Mouse (Mus musculus) MEL (cell line): ENCODE data around the gene Gm44973. TPM values are rescaled to one million over a fixed set of nuclear protein-coding genes. Genes with fewer than 3 reads are reported as not detected.

ENCODE experiments used
- DNase-seq: peaks from one replicate; pipeline ENCODE4 v3.0.0; 2011; ENCODE audit warnings: low read depth, low spot score
- H3K27ac ChIP-seq: 2 replicates; pipeline ENCODE4 v1.5.1; 2012; ENCODE audit warnings: low read depth, mild to moderate bottlenecking, control low read depth, low read length, moderate library complexity; ENCODE audit not compliant: control insufficient read depth
- H3K27me3 ChIP-seq, 2 experiments: fragments of 150-350 bp in 1 of 2; sonication (generic) in 1 of 2; 2 replicates each; pipeline ENCODE4 v1.6.1; 2012; ENCODE audit warnings: low read length in 2 of 2, mild to moderate bottlenecking in 2 of 2, improper control_type of control experiment in 1 of 2, moderate library complexity in 1 of 2; ENCODE audit not compliant: insufficient read depth in 2 of 2, control insufficient read depth in 1 of 2
- H3K36me3 ChIP-seq, 2 experiments: 2 replicates each; pipeline ENCODE4 v1.6.1; 2012 to 2014; ENCODE audit warnings: low read length in 2 of 2, improper control_type of control experiment in 1 of 2, inconsistent platforms in 1 of 2, mild to moderate bottlenecking in 1 of 2; ENCODE audit not compliant: insufficient read depth in 2 of 2, control insufficient read depth in 1 of 2
- H3K4me1 ChIP-seq, 2 experiments: fragments of 150-350 bp in 1 of 2; sonication (generic) in 1 of 2; 2 replicates each; pipeline ENCODE4 v1.6.1; 2012; ENCODE audit warnings: low read length in 2 of 2, improper control_type of control experiment in 1 of 2, mild to moderate bottlenecking in 1 of 2; ENCODE audit not compliant: insufficient read depth in 2 of 2, control insufficient read depth in 1 of 2
- H3K4me3 ChIP-seq, 2 experiments: fragments of 150-350 bp in 1 of 2; sonication (generic) in 1 of 2; 2 replicates each; pipeline ENCODE4 v1.5.1; 2012; ENCODE audit warnings: low read depth in 2 of 2, low read length in 2 of 2, mild to moderate bottlenecking in 2 of 2, moderate library complexity in 2 of 2, control low read depth in 1 of 2, improper control_type of control experiment in 1 of 2; ENCODE audit not compliant: control insufficient read depth in 1 of 2, insufficient read depth in 1 of 2
- H3K79me2 ChIP-seq: 2 replicates; pipeline ENCODE4 v1.6.1; 2012; ENCODE audit warnings: mild to moderate bottlenecking, low read length, moderate library complexity; ENCODE audit not compliant: control insufficient read depth, poor library complexity, insufficient read depth
- H3K9ac ChIP-seq: 2 replicates; pipeline ENCODE4 v1.6.1; 2012; ENCODE audit warnings: low read depth, mild to moderate bottlenecking, control low read depth, low read length, moderate library complexity; ENCODE audit not compliant: control insufficient read depth, poor library complexity, severe bottlenecking
- H3K9me3 ChIP-seq: fragments of 150-350 bp; sonication (generic); replicated peaks from 2 replicates; pipeline ENCODE4 v1.6.1; 2012; ENCODE audit warnings: mild to moderate bottlenecking, low read length, improper control_type of control experiment, moderate library complexity; ENCODE audit not compliant: insufficient read depth
- CHD1 ChIP-seq: IDR thresholded peaks from 2 replicates; pipeline ENCODE4 v1.6.1; 2012; ENCODE audit warnings: low read depth, mild to moderate bottlenecking, inconsistent platforms, low read length, improper control_type of control experiment
- E2F4 ChIP-seq: IDR thresholded peaks from 2 replicates; pipeline ENCODE4 v1.6.1; 2011; ENCODE audit warnings: low read depth, low read length, improper control_type of control experiment, borderline replicate concordance
- ETS1 ChIP-seq: IDR thresholded peaks from 2 replicates; pipeline ENCODE4 v1.6.1; 2012; ENCODE audit warnings: low read depth, mild to moderate bottlenecking, inconsistent platforms, low read length, improper control_type of control experiment, moderate library complexity
- GABPA ChIP-seq: IDR thresholded peaks from 2 replicates; pipeline ENCODE4 v1.6.1; 2012; ENCODE audit warnings: low read depth, mild to moderate bottlenecking, inconsistent platforms, low read length, improper control_type of control experiment, moderate library complexity
- JUND ChIP-seq: IDR thresholded peaks from 2 replicates; pipeline ENCODE4 v1.6.1; 2011; ENCODE audit warnings: low read depth, mild to moderate bottlenecking, improper control_type of control experiment, low read length
- KAT2A ChIP-seq: conservative IDR thresholded peaks from 2 replicates; pipeline ENCODE4 v1.6.1; 2012; ENCODE audit warnings: low read depth, low read length, improper control_type of control experiment, inconsistent platforms
- MAFK ChIP-seq: IDR thresholded peaks from 2 replicates; pipeline ENCODE4 v1.6.1; 2011; ENCODE audit warnings: low read depth, mild to moderate bottlenecking, low read length, improper control_type of control experiment, borderline replicate concordance
- MAX ChIP-seq: IDR thresholded peaks from 2 replicates; pipeline ENCODE4 v1.6.1; 2011; ENCODE audit warnings: low read length, improper control_type of control experiment
- MAZ ChIP-seq: IDR thresholded peaks from 2 replicates; pipeline ENCODE4 v1.6.1; 2012; ENCODE audit warnings: low read depth, mild to moderate bottlenecking, inconsistent platforms, low read length, improper control_type of control experiment
- MEF2A ChIP-seq: IDR thresholded peaks from 2 replicates; pipeline ENCODE4 v1.6.1; 2014; ENCODE audit warnings: low read depth, mild to moderate bottlenecking, inconsistent platforms, low read length, improper control_type of control experiment; ENCODE audit not compliant: poor library complexity, insufficient replicate concordance, severe bottlenecking; ENCODE audit errors: extremely low read depth
- MXI1 ChIP-seq: IDR thresholded peaks from 2 replicates; pipeline ENCODE4 v1.6.1; 2011; ENCODE audit warnings: mild to moderate bottlenecking, low read depth, low read length, improper control_type of control experiment
- MYB ChIP-seq: IDR thresholded peaks from 2 replicates; pipeline ENCODE4 v1.6.1; 2011; ENCODE audit warnings: mild to moderate bottlenecking, low read depth, low read length, improper control_type of control experiment
- POLR2AphosphoS5 ChIP-seq: IDR thresholded peaks from 2 replicates; pipeline ENCODE4 v1.6.1; 2012; ENCODE audit warnings: low read depth, borderline replicate concordance, mild to moderate bottlenecking, inconsistent platforms, low read length, moderate library complexity, mixed read lengths
- SIN3A ChIP-seq: IDR thresholded peaks from 2 replicates; pipeline ENCODE4 v1.6.1; 2012; ENCODE audit warnings: low read length, improper control_type of control experiment, inconsistent platforms
- TCF12 ChIP-seq: IDR thresholded peaks from 2 replicates; pipeline ENCODE4 v1.6.1; 2014; ENCODE audit warnings: low read depth, mild to moderate bottlenecking, inconsistent platforms, low read length, improper control_type of control experiment, moderate library complexity
- USF1 ChIP-seq: IDR thresholded peaks from 2 replicates; pipeline ENCODE4 v1.6.1; 2014; ENCODE audit warnings: low read depth, mild to moderate bottlenecking, inconsistent platforms, low read length, improper control_type of control experiment, moderate library complexity
- USF2 ChIP-seq, 2 experiments: IDR thresholded peaks; 2 replicates each; pipeline ENCODE4 v1.6.1; 2011 to 2012; ENCODE audit warnings: improper control_type of control experiment in 2 of 2, low read length in 2 of 2, borderline replicate concordance in 1 of 2, inconsistent platforms in 1 of 2, low read depth in 1 of 2, mild to moderate bottlenecking in 1 of 2; ENCODE audit not compliant: insufficient read depth in 1 of 2
- ZC3H11A ChIP-seq: IDR thresholded peaks from 2 replicates; pipeline ENCODE4 v1.6.1; 2012; ENCODE audit warnings: low read depth, mild to moderate bottlenecking, inconsistent platforms, low read length, improper control_type of control experiment
- ZKSCAN1 ChIP-seq: IDR thresholded peaks from 2 replicates; pipeline ENCODE4 v1.6.1; 2012; ENCODE audit warnings: low read depth, mild to moderate bottlenecking, inconsistent platforms, low read length, improper control_type of control experiment, moderate library complexity
- polyA plus RNA-seq, 2 experiments: library from polyadenylated mRNA; stranded (reverse) in 1 of 2; unstranded in 1 of 2; fragments of >175 nt in 1 of 2; fragments of >200 nt in 1 of 2; gene quantifications; 2 replicates each; pipeline versions ENCODE4 v1.2.1 to v1.2.4; 2012; ENCODE audit warnings: low replicate concordance in 2 of 2, low read depth in 1 of 2; ENCODE audit not compliant: insufficient read length in 2 of 2, insufficient read depth in 1 of 2, missing spikeins in 1 of 2
- total RNA-seq: library from RNA; depleted of rRNA; stranded (reverse); fragments of 300-350 nt; gene quantifications from 2 replicates; pipeline ENCODE4 v1.2.3, GENCODE M21; 2012

Gene Gm44973
- total and polyA plus RNA-seq, 3 experiments, result 7.9 TPM; not detected in 2

DNA sequence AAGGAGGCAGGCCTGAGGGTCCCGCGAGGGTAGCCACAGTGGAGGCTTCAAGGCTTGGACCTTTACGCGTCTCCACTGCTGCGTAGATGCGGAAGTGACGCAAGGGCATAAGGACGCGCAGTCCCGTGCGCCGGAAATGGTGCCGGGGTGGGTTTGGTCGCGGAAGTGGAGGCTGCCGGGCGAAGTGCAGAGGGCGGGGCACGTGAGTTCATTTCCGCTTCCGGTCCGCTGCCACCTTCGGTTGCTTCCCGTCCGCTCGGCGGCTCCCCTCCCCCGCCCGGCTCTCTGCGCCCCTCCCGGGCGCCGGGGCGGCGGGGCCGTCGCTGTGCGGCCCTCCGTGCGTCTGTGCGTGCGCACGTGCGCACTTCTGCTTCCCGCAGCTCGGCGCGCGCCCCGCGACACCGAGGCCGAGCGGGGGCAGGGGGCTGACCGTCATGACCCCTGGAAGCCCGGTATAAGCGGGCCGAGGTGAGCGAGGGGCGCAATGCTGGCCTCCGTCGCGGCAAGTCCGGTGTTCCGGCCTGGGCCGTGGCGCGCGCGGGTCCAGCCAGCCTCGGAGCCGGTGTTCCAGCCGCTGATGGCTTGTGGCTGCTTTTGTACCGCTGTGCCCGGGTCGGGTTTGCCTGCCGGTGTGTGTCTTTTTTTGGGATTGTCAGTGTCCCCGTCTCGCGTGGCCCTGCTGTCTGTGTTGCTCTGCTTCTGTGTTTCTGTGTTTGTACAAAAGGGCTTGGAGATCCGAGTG, 64.9 kb downstream of the Gm44973 start, which contains the start of gene Epn1 (continued):
- TF ChIP-seq MAFK (no peak), USF2 (IDR thresholded peaks at IDR 0.05; ENCODE audit: borderline replicate concordance in 1 of 2, insufficient read depth in 1 of 2, low read depth in 1 of 2, low read length in 2 of 2) (no peak), CHD1 (no peak), USF1 (peak; percentile 79), TCF12 (peak; percentile 50), JUND (no peak), MEF2A (no peak), ETS1 (peak; percentile 60; the same call in 1 of the 2 replicates), MAX (peak; percentile 83), MYB (no peak), MAZ (peak; percentile 75; the same call in 1 of the 2 replicates), SIN3A (peak; percentile 90), POLR2AphosphoS5 (no peak), GABPA (no peak)

GRCm38 (mm10) chr7:5080815-5081214, 65.5 kb downstream of the Gm44973 start:
- H3K4me3 ChIP-seq, result peak overlapping the region; percentile 69 to 95
- H3K27ac ChIP-seq, result peak overlapping the region; percentile 82
- H3K27me3 ChIP-seq, result no peaks in the 10 kb centered on the region
- no peak for TF ChIP-seq CHD1
- TF ChIP-seq MXI1, result no peak
- no peak for TF ChIP-seq KAT2A
- no peak for TF ChIP-seq ZC3H11A
- TF ChIP-seq ZKSCAN1, result no peak
- no peak for TF ChIP-seq E2F4
- peak overlapping the region; percentile 91 for H3K9ac ChIP-seq
- peak; percentile 50 for DNase-seq
- peaks cover 25 to 54% of the 10 kb centered on the region in 2 experiments for H3K36me3 ChIP-seq
- H3K9me3 ChIP-seq, result no peaks in the 10 kb centered on the region
- peaks cover 39% of the 10 kb centered on the region for H3K79me2 ChIP-seq
- peaks cover 15 to 43% of the 10 kb centered on the region in 2 experiments for H3K4me1 ChIP-seq
